Mouse (Mus musculus) embryonic facial prominence, embryonic 10.5 days (tissue): ENCODE measurements around the gene Kdm4c. TPM values are rescaled to one million over a fixed set of nuclear protein-coding genes. Genes with fewer than 3 reads are reported as not detected.
A peak's percentile ranks its signal among the peaks of the same experiment; 100 is the strongest.
"Not testable (repeated sequence)": the region's sequence is repeated elsewhere in the genome, so short reads cannot be mapped to it uniquely, and the experiment has no call there.

Experiments used
- DNase-seq: peaks from one replicate; pipeline ENCODE4 v3.0.0-alpha.2; 2017; ENCODE audit warnings: low spot score
- H3K27ac ChIP-seq: fragments of 300-500 bp; sonication (generic); replicated peaks from 2 replicates; pipeline ENCODE4 v1.5.1; 2016; ENCODE audit warnings: mild to moderate bottlenecking
- H3K27me3 ChIP-seq: fragments of 300-500 bp; sonication (generic); replicated peaks from 2 replicates; pipeline ENCODE4 v1.6.1; 2016; ENCODE audit warnings: low read depth, mild to moderate bottlenecking; ENCODE audit not compliant: poor library complexity, severe bottlenecking
- H3K36me3 ChIP-seq: fragments of 300-500 bp; sonication (generic); replicated peaks from 2 replicates; pipeline ENCODE4 v1.6.1; 2016; ENCODE audit warnings: mild to moderate bottlenecking, moderate library complexity
- H3K4me1 ChIP-seq: fragments of 300-500 bp; sonication (generic); 2 replicates; pipeline ENCODE4 v1.6.1; 2016
- H3K4me3 ChIP-seq: fragments of 300-500 bp; sonication (generic); 2 replicates; pipeline ENCODE4 v1.5.1; 2016; ENCODE audit warnings: mild to moderate bottlenecking, moderate library complexity
- H3K9me3 ChIP-seq: fragments of 300-500 bp; sonication (generic); 2 replicates; pipeline ENCODE4 v1.6.1; 2016; ENCODE audit warnings: mild to moderate bottlenecking
- WGBS: fragments of 180-500 bp; shearing (Covaris S2); methylation state at CpG from one replicate; pipeline ENCODE4 v1.1.7; 2016; 5-methylcytosine and 5-hydroxymethylcytosine counted together
- polyA plus RNA-seq: library from polyadenylated mRNA; unstranded; fragments of >200 nt; fragmentation: Nextera tagmentation; extraction: Ambion mirVana; gene quantifications from 2 replicates; pipeline ENCODE4 v1.2.1, GENCODE M21; 2016

Gene Kdm4c
- polyA plus RNA-seq, result 10.5 and 11.0 TPM in 2 replicates

DNA sequence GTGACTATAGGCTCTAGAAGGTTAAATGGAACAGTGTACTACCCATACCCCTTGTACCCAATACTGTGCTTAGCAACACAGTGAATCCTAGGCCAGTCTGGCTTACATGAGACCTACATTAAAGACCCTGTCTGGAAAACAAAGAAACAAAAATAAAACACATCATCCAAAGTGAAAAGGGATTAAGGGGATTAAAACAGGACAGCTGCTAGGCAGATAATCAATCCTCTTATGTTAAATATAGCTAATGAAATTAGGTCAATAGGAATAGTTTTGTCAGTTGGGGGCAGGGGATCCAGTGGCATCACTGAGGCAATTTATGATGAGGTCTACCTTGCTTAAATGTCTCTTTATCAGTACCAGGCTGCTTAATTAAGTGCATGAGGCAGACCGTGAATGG is at the start of gene Kdm4c:
Gene Kdm4c (plus strand): TSS at position 322 of the 400 bp plus-strand sequence.
- Histone ChIP-seq H3K4me3 (no peak within 1 kb of the TSS), H3K27me3 (no peaks in the 10 kb centered on the region), H3K4me1 (no peaks in the 10 kb centered on the region), H3K36me3 (no peaks in the 10 kb centered on the region), H3K27ac (no peak within 1 kb of the TSS), H3K9me3 (no peaks in the 10 kb centered on the region)
- DNase-seq, result no peak
- WGBS, result 87% methylated on average over 1 of the region's 1 CpGs

- Histone ChIP-seq H3K9me3 (no peaks in the 10 kb centered on the region), H3K27ac (no peak overlapping the region), H3K4me1 (no peaks in the 10 kb centered on the region), H3K36me3 (no peaks in the 10 kb centered on the region), H3K4me3 (no peak overlapping the region), H3K27me3 (no peaks in the 10 kb centered on the region)
- no peak for DNase-seq
Measured at GRCm38 (mm10) chr4:74201281-74201811, 41.0 kb upstream of the Kdm4c start.

- H3K36me3 ChIP-seq, H3K4me3 ChIP-seq, H3K4me1 ChIP-seq, H3K27ac ChIP-seq, H3K27me3 ChIP-seq, DNase-seq, H3K9me3 ChIP-seq: not testable (repeated sequence)
- 90% methylated on average over 1 of the region's 1 CpGs for WGBS
Measured at GRCm38 (mm10) chr4:74221780-74222179, 20.5 kb upstream of the Kdm4c start.

DNA sequence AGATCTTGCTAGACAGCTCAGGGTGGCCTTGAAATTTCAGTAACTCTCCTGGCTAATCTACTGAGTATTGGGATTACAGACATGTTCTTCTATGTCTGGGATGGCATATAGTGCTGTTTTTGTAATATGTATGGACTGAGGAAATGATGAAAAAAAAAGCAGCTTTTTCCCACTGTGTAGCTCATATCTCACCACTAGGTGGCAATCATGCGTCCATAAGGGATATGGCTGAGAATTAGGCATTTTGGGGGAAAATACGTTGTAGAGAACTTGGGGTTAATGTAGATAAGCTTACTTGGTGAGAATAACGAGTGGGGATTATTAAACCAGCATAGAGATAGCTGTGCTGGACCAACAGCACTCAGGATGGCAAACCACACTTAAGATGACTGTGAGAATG is 19.9 kb upstream of the Kdm4c start:
- Histone ChIP-seq H3K27ac (no peak overlapping the region), H3K36me3 (no peaks in the 10 kb centered on the region), H3K9me3 (no peaks in the 10 kb centered on the region), H3K4me1 (no peaks in the 10 kb centered on the region), H3K27me3 (no peaks in the 10 kb centered on the region), H3K4me3 (no peak overlapping the region)
- no peak for DNase-seq
- WGBS, result 36% methylated on average over 3 of the region's 3 CpGs

DNA sequence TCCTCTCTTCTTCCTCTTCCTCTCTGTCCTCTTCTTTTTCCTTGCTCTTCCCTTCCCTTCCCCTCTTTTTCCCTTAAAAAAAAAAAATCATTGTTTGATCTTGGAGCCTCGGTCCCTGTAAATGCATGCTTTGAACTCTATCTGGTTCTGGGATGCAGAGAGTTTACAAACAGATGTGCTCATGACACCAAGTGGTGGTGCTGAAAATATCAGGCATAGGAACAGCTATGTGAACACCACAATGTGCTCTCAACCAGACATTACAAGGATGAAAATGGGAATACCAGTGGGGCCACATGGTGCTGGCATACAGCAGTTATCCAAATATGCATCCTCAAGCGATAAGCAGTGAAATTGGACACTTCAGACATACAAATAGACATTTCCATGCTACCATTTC is 18.1 kb upstream of the Kdm4c start:
- 85% methylated on average over 2 of the region's 2 CpGs for WGBS

DNA sequence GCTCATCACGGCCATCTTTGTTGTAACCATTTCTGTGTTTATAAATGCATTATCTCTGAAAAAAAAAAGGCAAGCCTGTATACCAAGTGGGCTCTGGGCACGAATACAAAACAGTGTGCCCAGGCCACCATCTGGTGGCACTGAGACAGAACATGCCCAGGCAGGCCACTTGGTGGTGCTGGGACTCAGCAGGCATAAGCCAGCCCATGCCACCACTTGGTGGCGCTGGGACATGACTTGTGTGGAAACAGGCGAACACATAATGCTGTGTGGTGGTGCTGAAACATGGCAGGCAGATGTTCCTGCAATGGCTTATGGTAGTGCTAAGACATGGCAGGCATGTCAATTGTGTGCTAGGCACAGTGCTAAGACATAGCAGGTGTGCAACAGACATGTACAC is 11.3 kb upstream of the Kdm4c start:
- no peak overlapping the region for H3K27ac ChIP-seq
- no peak for DNase-seq
- H3K4me1 ChIP-seq, result no peaks in the 10 kb centered on the region
- H3K27me3 ChIP-seq, result no peaks in the 10 kb centered on the region
- no peak overlapping the region for H3K4me3 ChIP-seq
- no peaks in the 10 kb centered on the region for H3K36me3 ChIP-seq
- no peaks in the 10 kb centered on the region for H3K9me3 ChIP-seq
- 79% methylated on average over 4 of the region's 4 CpGs for WGBS

More for the DNA sequence above, 18.1 kb upstream of the Kdm4c start:
- no peaks in the 10 kb centered on the region for H3K27me3 ChIP-seq
- no peak overlapping the region for H3K27ac ChIP-seq
- DNase-seq, result no peak
- H3K9me3 ChIP-seq, result no peaks in the 10 kb centered on the region
- H3K4me3 ChIP-seq, result no peak overlapping the region
- H3K36me3 ChIP-seq, result no peaks in the 10 kb centered on the region
- H3K4me1 ChIP-seq, result no peaks in the 10 kb centered on the region

DNA sequence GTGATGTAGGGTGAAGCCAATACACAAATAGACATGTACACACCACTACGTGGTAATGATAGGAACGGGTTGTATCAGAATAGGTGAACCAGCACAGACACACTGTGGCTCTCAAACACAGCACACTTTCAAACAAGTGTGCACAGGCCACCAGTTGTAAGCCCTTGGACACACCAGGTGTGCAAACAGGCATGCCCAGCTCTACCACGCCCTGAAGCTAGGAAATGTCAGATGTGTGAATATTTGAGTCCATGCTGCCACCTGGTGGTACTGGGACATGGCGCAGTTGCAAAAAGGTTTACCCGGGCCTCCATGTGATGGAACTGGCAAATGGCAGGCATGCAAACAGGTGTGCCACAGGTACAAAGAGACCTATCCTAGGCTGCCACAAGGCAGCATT is 10.9 kb upstream of the Kdm4c start:
- Histone ChIP-seq H3K9me3 (no peaks in the 10 kb centered on the region), H3K4me1 (no peaks in the 10 kb centered on the region), H3K4me3 (no peak overlapping the region), H3K27ac (no peak overlapping the region), H3K27me3 (no peaks in the 10 kb centered on the region), H3K36me3 (no peaks in the 10 kb centered on the region)
- peak; percentile 67 for DNase-seq
- 63% methylated on average over 5 of the region's 5 CpGs for WGBS

GRCm38 (mm10) chr4:74233534-74233933 is 8.8 kb upstream of the Kdm4c start:
- DNase-seq, result no peak
- Histone ChIP-seq H3K27me3 (no peaks in the 10 kb centered on the region), H3K4me3 (no peak overlapping the region), H3K9me3 (no peaks in the 10 kb centered on the region), H3K27ac (no peak overlapping the region), H3K36me3 (no peaks in the 10 kb centered on the region), H3K4me1 (no peaks in the 10 kb centered on the region)
- 89% methylated on average over 3 of the region's 3 CpGs for WGBS

DNA sequence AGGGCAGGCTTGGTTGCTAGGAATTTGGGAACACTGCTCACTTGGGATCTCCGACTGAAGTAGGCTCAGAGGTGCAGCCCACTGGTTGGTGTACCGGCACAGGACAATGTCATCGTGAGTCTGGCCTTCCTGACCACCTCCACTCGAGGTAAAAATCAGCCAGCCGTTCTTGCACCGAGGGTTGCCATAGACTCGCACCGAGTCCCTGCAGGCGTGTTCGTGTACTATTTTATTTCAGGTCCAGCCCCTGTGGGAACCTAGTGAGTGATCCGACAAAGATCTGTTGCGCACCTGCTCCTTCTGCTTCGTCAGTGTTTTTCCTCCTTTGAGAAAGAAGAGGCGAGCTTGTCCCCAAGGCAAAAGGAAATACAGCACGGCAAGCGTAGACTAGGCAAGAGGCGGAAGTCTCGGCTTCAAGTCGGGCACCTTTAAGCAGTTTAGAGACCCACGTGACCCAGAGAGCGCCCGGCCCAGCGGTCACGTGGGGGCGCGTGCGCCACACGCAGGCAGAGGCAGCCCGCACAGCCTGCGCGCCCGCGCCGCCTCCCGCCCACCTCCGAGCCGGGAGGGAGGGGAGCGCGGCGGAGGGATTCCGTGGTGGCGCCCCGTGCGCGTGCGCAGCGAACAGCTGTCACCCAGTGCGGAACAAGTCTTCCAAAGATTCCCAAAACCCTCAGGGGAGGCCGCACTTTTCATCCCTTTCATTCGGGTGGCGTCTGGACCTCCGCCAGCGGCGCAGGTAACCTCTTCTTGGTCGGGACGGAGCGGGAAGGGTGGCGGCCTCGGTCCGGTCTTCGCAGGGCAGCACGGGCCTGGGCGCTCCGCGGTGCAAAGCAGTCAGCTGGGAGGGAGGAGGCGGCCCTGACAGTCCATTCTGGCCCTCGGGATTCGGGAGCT is 9.3 kb downstream of the Kdm4c start:
- peak; percentile 97 for DNase-seq
- Histone ChIP-seq H3K36me3 (no peaks in the 10 kb centered on the region), H3K4me3 (peak overlapping the region; percentile 86), H3K27ac (peak overlapping the region; percentile 88), H3K9me3 (no peaks in the 10 kb centered on the region), H3K27me3 (no peaks in the 10 kb centered on the region), H3K4me1 (peaks cover 7% of the 10 kb centered on the region)
- WGBS, result 1% methylated on average over 68 of the region's 68 CpGs

- Histone ChIP-seq H3K4me1 (peaks cover 7% of the 10 kb centered on the region), H3K27ac (peak overlapping the region; percentile 88), H3K36me3 (no peaks in the 10 kb centered on the region), H3K27me3 (no peaks in the 10 kb centered on the region), H3K9me3 (no peaks in the 10 kb centered on the region), H3K4me3 (peak overlapping the region; percentile 86)
- WGBS, result 1% methylated on average over 46 of the region's 46 CpGs
- DNase-seq, result no peak
Measured at GRCm38 (mm10) chr4:74252245-74253105, 10.2 kb downstream of the Kdm4c start.

DNA sequence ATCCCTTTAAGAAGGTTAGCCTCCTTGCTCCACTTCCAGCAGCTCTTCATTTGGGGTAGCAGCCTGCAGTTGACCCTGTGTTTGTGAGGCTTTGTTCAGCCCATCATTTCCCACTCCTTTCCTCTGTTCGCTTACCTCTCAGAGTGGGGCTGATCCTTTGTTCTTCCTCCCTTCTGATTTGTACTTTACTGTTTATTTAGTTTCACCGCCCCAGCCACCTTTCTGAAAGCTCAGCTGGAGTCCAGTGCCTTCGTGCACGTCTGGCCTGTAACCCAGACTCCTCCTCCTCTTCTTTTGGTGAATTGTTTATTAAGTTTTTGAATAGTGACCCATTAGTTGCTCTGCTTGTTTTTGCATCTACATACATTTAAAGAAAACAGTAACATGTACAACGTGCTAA is 15.6 kb downstream of the Kdm4c start:
- no peak overlapping the region for H3K27ac ChIP-seq
- no peak overlapping the region for H3K4me3 ChIP-seq
- H3K27me3 ChIP-seq, result no peaks in the 10 kb centered on the region
- no peak for DNase-seq
- no peaks in the 10 kb centered on the region for H3K9me3 ChIP-seq
- H3K36me3 ChIP-seq, result no peaks in the 10 kb centered on the region
- peaks cover 6% of the 10 kb centered on the region for H3K4me1 ChIP-seq
- 37% methylated on average over 5 of the region's 5 CpGs for WGBS

DNA sequence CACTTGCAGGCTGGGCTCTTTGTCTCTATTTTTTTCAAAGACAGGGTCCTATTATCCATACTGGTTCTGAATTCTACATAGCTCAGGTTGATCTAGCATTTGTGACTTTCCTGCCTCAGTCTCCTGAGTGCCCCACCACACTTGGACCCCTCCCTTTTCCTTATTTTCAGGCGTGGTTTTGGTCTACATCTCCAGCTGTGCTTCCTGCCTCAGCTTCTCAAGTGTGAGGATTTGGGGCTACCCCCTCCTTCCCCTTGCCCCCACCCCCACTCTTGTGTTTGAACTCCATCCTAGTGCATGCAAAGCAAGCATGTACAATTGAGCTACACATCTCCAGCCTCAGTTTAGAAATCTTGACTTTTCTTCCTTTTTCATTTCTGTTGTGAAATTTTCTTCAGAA is 16.2 kb downstream of the Kdm4c start:
- H3K36me3 ChIP-seq, result peaks cover 3% of the 10 kb centered on the region; the same call in 1 of the 2 replicates

More for the DNA sequence above, 16.2 kb downstream of the Kdm4c start:
- no peak overlapping the region for H3K27ac ChIP-seq
- 0 out of 2 replicates have a peak, but pooled peaks cover 3% of the 10 kb centered on the region for H3K4me1 ChIP-seq
- no peaks in the 10 kb centered on the region for H3K27me3 ChIP-seq
- DNase-seq, result no peak
- WGBS, result 44% methylated on average over 1 of the region's 1 CpGs
- H3K9me3 ChIP-seq, result no peaks in the 10 kb centered on the region
- no peak overlapping the region for H3K4me3 ChIP-seq
